Mouse (Mus musculus) c-Kit-positive CD71-positive TER-119-positive erythroid progenitor cells, embryonic 14.5 days (primary cell): Measurements from ENCODE around the gene Fam89b.

Experiments used
- DNase-seq: peaks from one replicate; pipeline ENCODE4 v3.0.0-alpha.2; 2013; ENCODE audit warnings: low spot score

Fam89b gene

DNA sequence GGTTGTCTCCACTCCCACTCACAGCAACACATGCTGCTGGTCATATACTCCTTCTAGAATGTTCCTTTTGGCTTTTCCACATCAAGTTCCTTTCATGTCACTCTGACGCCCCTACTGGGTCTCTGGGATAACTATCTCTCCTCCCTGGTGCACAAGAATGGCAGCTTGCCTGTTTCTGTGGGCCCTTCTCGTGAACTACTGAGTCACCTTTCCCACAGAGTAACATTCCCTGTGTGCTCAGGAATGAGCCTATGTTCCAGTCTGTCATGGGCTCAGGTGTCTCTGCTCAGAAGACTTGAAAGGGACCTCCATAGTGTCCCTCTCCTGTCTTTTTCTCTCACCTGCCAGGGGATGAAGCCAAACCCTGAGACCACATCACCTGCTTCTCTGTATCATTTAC, 10.0 kb upstream of the Fam89b start:
- DNase-seq, result no peak

- DNase-seq, result no peak
Measured at GRCm38 (mm10) chr19:5734325-5734724, 4.9 kb upstream of the Fam89b start.

DNA sequence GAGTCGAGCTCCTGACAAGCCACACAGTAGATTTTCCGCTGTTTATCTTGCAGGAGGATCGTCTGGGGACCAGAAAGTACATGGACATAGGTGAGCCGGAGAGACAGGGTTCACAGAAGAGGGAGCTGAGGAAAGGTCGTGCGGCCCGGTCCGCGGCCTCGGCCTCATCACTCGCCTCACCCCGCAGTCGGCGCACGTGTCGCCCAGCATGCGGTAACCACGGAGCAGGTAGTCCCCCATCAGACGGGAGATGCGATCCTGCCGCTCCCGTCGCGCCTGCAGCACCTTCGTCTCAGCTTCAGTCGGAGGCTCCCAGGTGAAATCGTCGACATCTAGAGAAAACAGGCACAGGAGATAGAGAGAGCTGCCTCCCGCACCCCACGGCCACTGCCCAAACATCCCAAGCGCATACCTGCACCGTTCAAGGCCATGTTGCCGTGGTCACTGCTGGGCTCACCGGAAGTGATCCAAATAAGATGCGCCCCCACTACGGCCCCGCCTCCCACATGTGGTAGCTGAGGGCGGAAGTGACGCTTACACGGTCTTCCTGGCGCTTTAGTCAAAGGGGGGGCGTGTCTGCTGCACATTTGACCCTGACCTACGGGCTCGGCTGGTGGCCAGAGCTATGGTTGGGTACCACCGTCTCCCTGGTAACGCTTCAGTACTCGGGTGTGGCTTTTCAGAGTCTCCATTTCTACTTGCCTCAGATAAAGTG, 2.0 kb upstream of the Fam89b start:
- DNase-seq, result peak; percentile 85

- DNase-seq, result no peak
Measured at GRCm38 (mm10) chr19:5730314-5731186, 1.1 kb upstream of the Fam89b start.

GRCm38 (mm10) chr19:5728631-5729443, 616 bp downstream of the Fam89b start:
- no peak for DNase-seq

GRCm38 (mm10) chr19:5727701-5728100, 1.8 kb downstream of the Fam89b start:
- DNase-seq, result peak; percentile 87

- peak; percentile 90 for DNase-seq
Measured at GRCm38 (mm10) chr19:5726961-5727578, 2.4 kb downstream of the Fam89b start.

- DNase-seq, result peak; percentile 74
Measured at GRCm38 (mm10) chr19:5725767-5726515, 3.5 kb downstream of the Fam89b start, which contains the start of gene Ehbp1l1. Ehbp1l1 (minus strand) TSS chr19:5726317.

GRCm38 (mm10) chr19:5725029-5725707, 4.3 kb downstream of the Fam89b start:
- peak; percentile 40 for DNase-seq

DNA sequence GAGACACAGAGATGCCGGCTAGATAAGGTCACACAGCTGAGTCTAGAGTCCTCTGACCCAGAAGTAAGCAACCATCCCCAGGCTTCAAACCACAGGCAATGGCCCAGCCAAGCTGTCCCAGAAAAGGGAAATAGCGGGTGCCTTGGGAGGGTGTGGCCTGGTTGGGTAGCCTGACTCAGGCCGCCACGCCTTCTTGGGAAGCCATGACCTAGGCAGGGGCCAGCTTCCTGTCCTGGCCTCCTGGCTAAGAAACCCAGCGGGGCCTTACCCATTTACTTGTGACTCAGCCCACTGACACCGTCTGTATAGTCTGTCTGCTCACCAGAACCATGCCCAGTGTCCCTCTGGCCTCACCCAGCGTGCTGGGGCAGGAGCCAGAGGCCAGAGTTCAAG, 4.9 kb downstream of the Fam89b start:
- peak; percentile 83 for DNase-seq

DNA sequence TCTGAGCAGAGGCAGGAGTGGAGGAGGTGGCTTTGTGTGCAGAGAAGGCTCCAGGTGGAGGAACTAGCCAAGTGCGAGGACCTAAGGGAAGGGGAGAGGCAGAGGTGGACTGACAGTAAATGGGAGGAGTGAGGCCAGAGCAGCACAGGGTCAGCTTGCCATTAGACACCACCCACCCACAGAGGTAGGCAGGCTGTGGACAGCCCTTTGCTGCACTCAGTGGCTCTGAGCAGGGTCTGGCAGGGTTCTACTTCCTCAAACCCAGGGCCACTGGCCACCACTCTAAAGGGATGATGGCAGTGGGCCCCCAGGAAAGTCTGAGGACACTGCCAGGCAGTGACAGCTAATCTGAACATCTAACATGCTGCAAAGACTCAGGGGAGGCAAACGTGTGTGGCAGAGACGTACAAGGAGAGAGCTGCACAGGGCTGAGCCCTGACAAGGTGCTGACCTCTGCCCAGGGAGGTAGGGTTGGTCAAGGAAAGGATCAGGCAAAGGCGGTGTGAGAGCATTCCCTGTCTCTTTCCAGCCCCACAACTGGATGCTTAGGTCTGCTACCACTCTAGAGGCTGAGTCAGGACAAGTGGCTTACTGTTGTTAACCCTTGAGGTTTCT, 5.4 kb downstream of the Fam89b start:
- DNase-seq, result no peak

GRCm38 (mm10) chr19:5722848-5723425, 6.5 kb downstream of the Fam89b start:
- DNase-seq, result peak; percentile 77

DNA sequence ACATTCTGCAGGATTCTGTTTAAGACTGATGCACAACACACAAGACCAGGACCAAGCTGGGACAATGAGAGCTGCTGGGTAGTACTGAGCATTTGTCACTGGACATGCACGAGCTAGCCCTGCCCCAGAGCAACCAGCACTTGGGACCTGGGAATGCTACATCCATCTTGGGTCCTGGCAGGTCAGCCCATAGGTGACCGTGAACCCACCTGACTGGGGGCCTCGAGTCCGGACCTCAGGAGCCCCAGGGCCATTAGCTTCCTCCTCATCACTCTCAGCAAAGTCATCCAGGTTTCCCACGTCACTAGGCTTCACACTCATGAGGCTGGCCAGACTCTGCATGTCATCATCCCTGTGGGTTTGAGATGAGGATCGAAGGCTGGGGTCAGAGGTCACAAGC, 8.2 kb downstream of the Fam89b start:
- DNase-seq, result no peak

GRCm38 (mm10) chr19:5716955-5717354, 12.5 kb downstream of the Fam89b start:
- DNase-seq, result no peak

DNA sequence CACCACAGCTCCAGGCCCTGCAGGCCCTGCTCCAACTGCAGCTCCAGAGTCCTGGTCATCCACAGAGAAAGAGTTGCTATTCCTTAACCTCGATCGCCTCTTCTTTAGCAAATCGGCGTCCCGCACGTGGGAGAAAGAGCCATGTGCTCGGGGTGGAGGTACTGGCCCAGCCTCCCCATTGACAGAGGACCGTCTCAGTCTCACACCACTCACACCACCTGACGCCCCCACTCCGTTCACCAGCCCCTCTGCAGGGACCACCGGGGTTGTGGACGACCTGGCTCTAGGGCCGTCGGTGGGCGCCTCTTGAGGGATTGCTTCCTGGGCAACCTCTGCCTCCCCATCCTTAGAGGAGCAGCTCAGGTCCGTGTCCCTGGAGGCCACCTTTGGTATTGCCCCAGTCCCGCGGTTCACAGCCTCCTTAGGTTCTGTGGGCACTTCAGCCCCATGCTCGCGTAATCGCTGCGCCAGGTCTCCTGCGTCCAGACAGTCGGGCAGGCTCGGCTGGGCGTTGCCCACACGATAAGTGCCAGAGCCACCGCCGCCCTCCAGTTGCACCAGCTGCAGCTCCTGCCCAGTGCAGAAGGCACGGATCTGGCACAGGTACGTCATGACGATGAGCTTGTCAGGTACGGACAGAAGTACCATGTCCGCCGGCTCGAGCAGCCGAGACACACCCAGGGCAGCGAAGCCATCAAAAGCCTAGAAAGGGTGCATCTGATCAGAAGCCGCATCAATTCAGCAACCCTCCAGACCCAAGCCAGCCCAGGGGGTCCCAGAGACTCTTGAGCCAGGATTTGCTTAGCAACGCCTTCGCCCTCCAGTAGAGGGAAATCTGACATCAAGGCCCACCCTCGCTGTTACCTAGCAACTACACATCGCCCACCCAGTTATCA, 13.4 kb downstream of the Fam89b start:
- DNase-seq, result no peak

- no peak for DNase-seq
Measured at GRCm38 (mm10) chr19:5713730-5714129, 15.7 kb downstream of the Fam89b start.

- no peak for DNase-seq
Measured at GRCm38 (mm10) chr19:5713255-5713654, 16.2 kb downstream of the Fam89b start.

GRCm38 (mm10) chr19:5711907-5712460, 17.5 kb downstream of the Fam89b start:
- no peak for DNase-seq
